ENCODE assay signal across 22 mouse cellular contexts in the genomic region with DNA sequence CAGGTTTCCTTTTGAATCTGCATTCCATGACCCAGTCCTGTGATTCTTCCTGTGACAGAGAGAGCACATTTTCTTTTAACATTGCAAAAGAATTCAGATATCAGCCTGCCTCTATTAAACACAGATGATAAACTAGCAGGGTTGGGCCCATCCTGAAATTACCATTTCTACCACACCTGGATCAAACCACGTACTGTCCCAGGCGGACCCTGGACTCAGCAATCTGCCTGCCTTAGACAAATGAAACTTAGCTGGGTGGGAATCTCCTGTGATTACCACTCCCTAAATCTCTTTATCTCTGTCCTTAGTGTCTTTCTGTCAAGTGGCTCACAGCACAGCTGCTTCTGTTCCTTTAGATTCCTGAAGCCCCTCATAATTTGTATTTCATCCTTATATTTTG. TPM values are rescaled to one million over a fixed set of nuclear protein-coding genes. Genes with fewer than 3 reads are reported as not detected.
DNase-seq lines count a peak whose midpoint lies in the region; ATAC-seq and TF ChIP-seq lines count a peak whose summit lies in the region.
"Had no signal": no experiment of that assay in that cellular context is flagged by ENCODE, and none has a peak within 500 bp of the region (broad histone marks: within the 10 kb centered on the region; RNA-seq: fewer than 3 reads in every experiment).

No protein-coding gene starts in this region.

- no peak for TF ChIP-seq CTCF in intestine, postnatal 0 days (IDR thresholded peaks at IDR 0.05; ENCODE audit: low read depth)
- TF ChIP-seq CTCF in midbrain, postnatal 0 days (IDR thresholded peaks at IDR 0.05), result no peak
- TF ChIP-seq CTCF in gastrocnemius, adult 2 months (IDR thresholded peaks at IDR 0.05), result no peak

- intact Hi-C loops in gastrocnemius, adult 2 months (cut with DNase I), result no loop called here

- WGBS in intestine, embryonic 15.5 days, result 71% methylated on average over 2 of the region's 2 CpGs
- 43% methylated on average over 2 of the region's 2 CpGs for WGBS in intestine, postnatal 0 days
- 84% methylated on average over 2 of the region's 2 CpGs for WGBS in midbrain, embryonic 11.5 days
- WGBS in midbrain, postnatal 0 days, result 89% methylated on average over 2 of the region's 2 CpGs
- 72% methylated on average over 2 of the region's 2 CpGs for WGBS in intestine, embryonic 16.5 days

- no peak overlapping the region for H3K27ac ChIP-seq in intestine, embryonic 15.5 days
- H3K27ac ChIP-seq in intestine, postnatal 0 days (ENCODE audit: low read depth, low read length), result no peak overlapping the region
- no peak overlapping the region for H3K27ac ChIP-seq in midbrain, embryonic 11.5 days (ENCODE audit: low read depth, low read length)
- H3K27ac ChIP-seq in midbrain, postnatal 0 days (ENCODE audit: low read depth, low read length), result no peak overlapping the region
- H3K27ac ChIP-seq in intestine, embryonic 16.5 days (ENCODE audit: low read length), result no peak overlapping the region
- H3K27ac ChIP-seq in gastrocnemius, adult 2 months, result no peak overlapping the region

- H3K9me3 ChIP-seq in intestine, embryonic 15.5 days, result no peaks in the 10 kb centered on the region
- no peaks in the 10 kb centered on the region for H3K9me3 ChIP-seq in intestine, postnatal 0 days (ENCODE audit: control insufficient read depth)
- no peaks in the 10 kb centered on the region for H3K9me3 ChIP-seq in midbrain, embryonic 11.5 days (ENCODE audit: control insufficient read depth, low read length)
- no peaks in the 10 kb centered on the region for H3K9me3 ChIP-seq in midbrain, postnatal 0 days (ENCODE audit: low read length)
- H3K9me3 ChIP-seq in intestine, embryonic 16.5 days (ENCODE audit: control insufficient read depth, low read length), result no peaks in the 10 kb centered on the region
- H3K9me3 ChIP-seq: G1E had no signal

- no peak overlapping the region for H3K4me3 ChIP-seq in intestine, embryonic 15.5 days (replicated peaks)
- H3K4me3 ChIP-seq in intestine, postnatal 0 days (ENCODE audit: low read depth, low read length), result no peak overlapping the region
- H3K4me3 ChIP-seq in midbrain, embryonic 11.5 days (ENCODE audit: low read depth, low read length), result no peak overlapping the region
- no peak overlapping the region for H3K4me3 ChIP-seq in midbrain, postnatal 0 days (ENCODE audit: low read depth, low read length)
- H3K4me3 ChIP-seq in intestine, embryonic 16.5 days (ENCODE audit: low read length), result no peak overlapping the region
- H3K4me3 ChIP-seq in gastrocnemius, adult 2 months, result no peak overlapping the region

- peak; percentile 28 for DNase-seq in heart, adult 11 months
- DNase-seq in heart, adult 9 months (ENCODE audit: low spot score in 2 of 2), result no peak
- peak; percentile 28 for DNase-seq in midbrain, embryonic 11.5 days (ENCODE audit: low spot score, missing footprints)
- no peak for DNase-seq in midbrain, postnatal 0 days (ENCODE audit: low spot score)
- no peak for DNase-seq in gastrocnemius, adult 2 months
- DNase-seq: adrenal gland, adult 2 months; adrenal gland, adult 8-10 months; adrenal gland, postnatal 10 days; adrenal gland, postnatal 14 days; adrenal gland, postnatal 25 days; adrenal gland, postnatal 36 days; B cell, adult 2 months; cerebellum, adult 11 months; cerebellum, adult 11-12 months had no signal

- H3K9ac ChIP-seq in intestine, embryonic 15.5 days, result no peak overlapping the region
- H3K9ac ChIP-seq in intestine, postnatal 0 days (ENCODE audit: low read depth, low read length), result no peak overlapping the region
- no peak overlapping the region for H3K9ac ChIP-seq in midbrain, embryonic 11.5 days (ENCODE audit: low read length)
- H3K9ac ChIP-seq in midbrain, postnatal 0 days (replicated peaks; ENCODE audit: low read length, poor library complexity, severe bottlenecking), result no peak overlapping the region
- no peak overlapping the region for H3K9ac ChIP-seq in intestine, embryonic 16.5 days (ENCODE audit: low read depth, low read length)

- H3K27me3 ChIP-seq in intestine, embryonic 15.5 days (replicated peaks), result no peaks in the 10 kb centered on the region
- H3K27me3 ChIP-seq in intestine, postnatal 0 days (replicated peaks; ENCODE audit: control insufficient read depth, insufficient read depth, low read length), result no peaks in the 10 kb centered on the region
- no peaks in the 10 kb centered on the region for H3K27me3 ChIP-seq in midbrain, embryonic 11.5 days (ENCODE audit: control insufficient read depth, insufficient read depth, low read length)
- H3K27me3 ChIP-seq in midbrain, postnatal 0 days (ENCODE audit: insufficient read depth, low read length), result no peaks in the 10 kb centered on the region
- H3K27me3 ChIP-seq in intestine, embryonic 16.5 days (replicated peaks; ENCODE audit: control insufficient read depth, insufficient read depth, low read length), result no peaks in the 10 kb centered on the region
- H3K27me3 ChIP-seq: CH12.LX, Patski had no signal

- H3K4me1 ChIP-seq in intestine, embryonic 15.5 days (replicated peaks), result 0 out of 2 replicates have a peak, but pooled peaks cover 3% of the 10 kb centered on the region
- no peaks in the 10 kb centered on the region for H3K4me1 ChIP-seq in intestine, postnatal 0 days (replicated peaks; ENCODE audit: control insufficient read depth, insufficient read depth, low read length)
- no peaks in the 10 kb centered on the region for H3K4me1 ChIP-seq in midbrain, embryonic 11.5 days (ENCODE audit: control insufficient read depth, insufficient read depth, low read length)
- H3K4me1 ChIP-seq in midbrain, postnatal 0 days (ENCODE audit: insufficient read depth, low read length), result no peaks in the 10 kb centered on the region
- H3K4me1 ChIP-seq in intestine, embryonic 16.5 days (ENCODE audit: control insufficient read depth, insufficient read depth, low read length), result no peaks in the 10 kb centered on the region

- no peaks in the 10 kb centered on the region for H3K36me3 ChIP-seq in intestine, embryonic 15.5 days
- H3K36me3 ChIP-seq in intestine, postnatal 0 days (ENCODE audit: control insufficient read depth, insufficient read depth), result no peaks in the 10 kb centered on the region
- H3K36me3 ChIP-seq in midbrain, embryonic 11.5 days (ENCODE audit: control insufficient read depth, insufficient read depth, low read length), result no peaks in the 10 kb centered on the region
- H3K36me3 ChIP-seq in midbrain, postnatal 0 days (ENCODE audit: insufficient read depth, low read length), result no peaks in the 10 kb centered on the region
- H3K36me3 ChIP-seq in intestine, embryonic 16.5 days (ENCODE audit: control insufficient read depth, insufficient read depth, low read length), result no peaks in the 10 kb centered on the region
- H3K36me3 ChIP-seq: G1E had no signal

- H3K4me2 ChIP-seq in intestine, embryonic 15.5 days (replicated peaks), result no peak overlapping the region
- H3K4me2 ChIP-seq in intestine, postnatal 0 days (replicated peaks; ENCODE audit: low read depth), result no peak overlapping the region
- H3K4me2 ChIP-seq in midbrain, embryonic 11.5 days, result no peak overlapping the region
- H3K4me2 ChIP-seq in midbrain, postnatal 0 days (ENCODE audit: low read depth, low read length, poor library complexity, severe bottlenecking), result no peak overlapping the region
- no peak overlapping the region for H3K4me2 ChIP-seq in intestine, embryonic 16.5 days (ENCODE audit: low read depth, low read length)

- ATAC-seq in intestine, embryonic 15.5 days, result peak; percentile 56; the same call in 1 of the 2 replicates
- ATAC-seq in intestine, postnatal 0 days, result no peak
- no peak for ATAC-seq in midbrain, embryonic 11.5 days (ENCODE audit: low FRiP score)
- no peak for ATAC-seq in midbrain, postnatal 0 days (ENCODE audit: low FRiP score)
- peak; percentile 65; the same call in 1 of the 2 replicates for ATAC-seq in intestine, embryonic 16.5 days
- ATAC-seq: activated CD4-positive, CD25-positive, alpha-beta regulatory T cell, adult 4 months; CD4-positive, CD25-positive, alpha-beta regulatory T cell, adult 4 months; Patski had no signal

RNA-seq across cellular contexts. Expression of gene Serbp1, which starts 55.5 kb away (rescaled TPM):
- polyA plus RNA-seq in intestine, embryonic 15.5 days (2015; fragmentation: Nextera tagmentation; extraction: Ambion mirVana), result 392 and 427 TPM in 2 replicates
- polyA plus RNA-seq in intestine, postnatal 0 days (2015; fragmentation: Nextera tagmentation; extraction: Ambion mirVana), result 209 and 220 TPM in 2 replicates
- 547 and 588 TPM in 2 replicates for polyA plus RNA-seq in midbrain, embryonic 11.5 days (2014; fragmentation: Nextera tagmentation; extraction: Ambion mirVana)
- 166 and 238 TPM in 2 replicates for total RNA-seq in midbrain, postnatal 0 days (2014; rRNA removed)
- 277 and 297 TPM in 2 replicates for polyA plus RNA-seq in midbrain, postnatal 0 days (2015; fragmentation: Nextera tagmentation; extraction: Ambion mirVana)
- 300 and 319 TPM in 2 replicates for polyA plus RNA-seq in intestine, embryonic 16.5 days (2015; fragmentation: Nextera tagmentation; extraction: Ambion mirVana)
- total RNA-seq in gastrocnemius, adult 2 months (2021), result 100 to 1,000 TPM; 283 to 348 TPM

Comparison
In these comparisons a context has a peak if more than half of its experiments do, and no peak if none do; other contexts are left out.
1. DNase-seq: peak in heart, adult 11 months (single experiment) and midbrain, embryonic 11.5 days (single experiment); none in heart, adult 9 months (0 of 2), midbrain, postnatal 0 days (single experiment) and gastrocnemius, adult 2 months (single experiment).
2. ATAC-seq: peak in intestine, embryonic 15.5 days (single experiment) and intestine, embryonic 16.5 days (single experiment); none in intestine, postnatal 0 days (single experiment), midbrain, embryonic 11.5 days (single experiment) and midbrain, postnatal 0 days (single experiment).